In the genomic region with DNA sequence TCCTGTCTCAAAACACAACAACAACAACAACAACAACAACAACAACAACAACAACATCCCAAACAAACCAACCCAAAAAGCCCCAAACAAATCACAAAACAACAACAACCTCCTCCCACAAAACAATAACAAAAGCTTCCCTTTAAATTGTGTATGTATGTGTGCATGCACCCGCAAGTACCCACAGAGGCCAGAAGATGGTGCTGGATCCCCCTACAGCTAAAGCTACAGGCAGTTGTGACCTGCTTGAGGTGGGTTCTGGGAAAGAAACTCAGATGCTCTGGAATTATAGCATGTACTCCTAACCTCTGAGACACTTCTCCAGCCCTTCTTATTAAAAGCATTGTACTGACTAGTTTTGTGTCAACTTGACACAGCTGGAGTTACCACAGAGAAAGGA, we compare ENCODE assay signal across 9 mouse cellular contexts. TPM values are rescaled to one million over a fixed set of nuclear protein-coding genes. Genes with fewer than 3 reads are reported as not detected.
DNase-seq lines count a peak whose midpoint lies in the region; ATAC-seq and TF ChIP-seq lines count a peak whose summit lies in the region.
"Had no signal": no experiment of that assay in that cellular context is flagged by ENCODE, and none has a peak within 500 bp of the region (broad histone marks: within the 10 kb centered on the region; RNA-seq: fewer than 3 reads in every experiment).

No protein-coding gene starts in this region.

- no peak overlapping the region for H3K9ac ChIP-seq in limb, embryonic 14.5 days (ENCODE audit: low read depth, low read length, severe bottlenecking)
- no peak overlapping the region for H3K9ac ChIP-seq in forebrain, embryonic 11.5 days (ENCODE audit: low read length)
- H3K9ac ChIP-seq: limb, embryonic 12.5 days had no signal

- ATAC-seq in limb, embryonic 14.5 days (ENCODE audit: low FRiP score, low read depth), result no peak
- no peak for ATAC-seq in cerebellum, adult (ENCODE audit: insufficient number of reproducible peaks, low FRiP score, low TSS enrichment)
- ATAC-seq in forebrain, embryonic 11.5 days (replicated peaks; ENCODE audit: low FRiP score), result no peak

- H3K27me3 ChIP-seq in limb, embryonic 14.5 days (ENCODE audit: control insufficient read depth, insufficient read depth, low read length), result no peaks in the 10 kb centered on the region
- no peaks in the 10 kb centered on the region for H3K27me3 ChIP-seq in forebrain, embryonic 11.5 days (ENCODE audit: control insufficient read depth, insufficient read depth, low read length)
- H3K27me3 ChIP-seq: limb, embryonic 12.5 days had no signal

- no peak overlapping the region for H3K4me3 ChIP-seq in limb, embryonic 14.5 days (replicated peaks; ENCODE audit: low read length)
- H3K4me3 ChIP-seq in forebrain, embryonic 11.5 days (ENCODE audit: low read depth, low read length), result no peak overlapping the region
- H3K4me3 ChIP-seq: limb, embryonic 12.5 days had no signal

- no peaks in the 10 kb centered on the region for H3K36me3 ChIP-seq in limb, embryonic 14.5 days (ENCODE audit: control insufficient read depth, insufficient read depth, low read length)
- no peaks in the 10 kb centered on the region for H3K36me3 ChIP-seq in forebrain, embryonic 11.5 days (ENCODE audit: control insufficient read depth, insufficient read depth, low read length)
- H3K36me3 ChIP-seq: limb, embryonic 12.5 days had no signal

- intact Hi-C loops in heart, postnatal 36 days (cut with DNase I), result no loop called here

- DNase-seq in heart, adult 11 months, result peak; percentile 73
- no peak for DNase-seq in heart, postnatal 36 days
- DNase-seq in 416B (ENCODE audit: low read depth) (peak; percentile 75), R1 (ENCODE audit: low read depth, low spot score) (peak; percentile 83)
- DNase-seq in limb, embryonic 14.5 days (ENCODE audit: low spot score), result peak; percentile 15
- peak; percentile 49 for DNase-seq in thymus, postnatal 14 days
- DNase-seq in forebrain, embryonic 11.5 days (ENCODE audit: low spot score), result no peak

- no peak for TF ChIP-seq POLR2A in limb, embryonic 14.5 days (IDR thresholded peaks at IDR 0.05; ENCODE audit: borderline replicate concordance, extremely low read depth, insufficient read depth, insufficient read length)

- WGBS in limb, embryonic 14.5 days, result 70% methylated on average over 1 of the region's 1 CpGs
- WGBS in forebrain, embryonic 11.5 days, result 65% methylated on average over 1 of the region's 1 CpGs

- no peak overlapping the region for H3K27ac ChIP-seq in limb, embryonic 14.5 days (replicated peaks; ENCODE audit: low read depth, low read length)
- H3K27ac ChIP-seq in forebrain, embryonic 11.5 days (ENCODE audit: low read depth, low read length), result no peak overlapping the region
- H3K27ac ChIP-seq: limb, embryonic 12.5 days had no signal

- H3K4me2 ChIP-seq in limb, embryonic 14.5 days (replicated peaks; ENCODE audit: low read depth, low read length, severe bottlenecking), result no peak overlapping the region
- H3K4me2 ChIP-seq in forebrain, embryonic 11.5 days (ENCODE audit: low read depth, low read length, severe bottlenecking), result no peak overlapping the region
- H3K4me2 ChIP-seq: limb, embryonic 12.5 days had no signal

- H3K9me3 ChIP-seq in limb, embryonic 14.5 days (ENCODE audit: control insufficient read depth, low read length), result no peaks in the 10 kb centered on the region
- H3K9me3 ChIP-seq in forebrain, embryonic 11.5 days (ENCODE audit: control insufficient read depth, low read length), result no peaks in the 10 kb centered on the region
- H3K9me3 ChIP-seq: limb, embryonic 12.5 days had no signal

- H3K4me1 ChIP-seq in limb, embryonic 14.5 days (ENCODE audit: control insufficient read depth, insufficient read depth, low read length), result no peaks in the 10 kb centered on the region
- no peaks in the 10 kb centered on the region for H3K4me1 ChIP-seq in forebrain, embryonic 11.5 days (replicated peaks; ENCODE audit: control insufficient read depth, insufficient read depth, low read length)
- H3K4me1 ChIP-seq: limb, embryonic 12.5 days had no signal

RNA-seq across cellular contexts. Expression of gene Vps45, which starts 22.7 kb away (rescaled TPM):
- 10 to 100 TPM; 22.3 to 26.0 TPM for total RNA-seq in heart, postnatal 36 days (2021)
- 13.8 and 16.5 TPM in 2 replicates for polyA plus RNA-seq in limb, embryonic 14.5 days (2012; rRNA removed)
- 26.9 and 27.0 TPM in 2 replicates for polyA plus RNA-seq in limb, embryonic 14.5 days (2014; fragmentation: Nextera tagmentation; extraction: Ambion mirVana)
- polyA plus RNA-seq in forebrain, embryonic 11.5 days (2014; fragmentation: Nextera tagmentation; extraction: Ambion mirVana), result 20.3 and 24.8 TPM in 2 replicates

RNA-seq across cellular contexts. Expression of gene Otud7b, which starts 23.3 kb away (rescaled TPM):
- total RNA-seq in heart, postnatal 36 days (2021), result 10 to 100 TPM; 56.7 to 67.6 TPM
- polyA plus RNA-seq in limb, embryonic 14.5 days (2012; rRNA removed), result 14.0 and 14.3 TPM in 2 replicates
- 20.9 and 24.7 TPM in 2 replicates for polyA plus RNA-seq in limb, embryonic 14.5 days (2014; fragmentation: Nextera tagmentation; extraction: Ambion mirVana)
- polyA plus RNA-seq in forebrain, embryonic 11.5 days (2014; fragmentation: Nextera tagmentation; extraction: Ambion mirVana), result 11.0 and 11.3 TPM in 2 replicates

Comparison
In these comparisons a context has a peak if more than half of its experiments do, and no peak if none do; other contexts are left out.
1. DNase-seq: peak in heart, adult 11 months (single experiment), 416B (single experiment), R1 (single experiment), limb, embryonic 14.5 days (single experiment) and thymus, postnatal 14 days (single experiment); none in heart, postnatal 36 days (0 of 2) and forebrain, embryonic 11.5 days (single experiment).